25 mouse cellular contexts compared by ENCODE assay signal in genomic region chr9:53676921-53677320, GRCm38 (mm10). TPM values are rescaled to one million over a fixed set of nuclear protein-coding genes. Genes with fewer than 3 reads are reported as not detected.
"Had no signal": no experiment of that assay in that cellular context is flagged by ENCODE, and none has a peak within 500 bp of the region (broad histone marks: within the 10 kb centered on the region; RNA-seq: fewer than 3 reads in every experiment).

No protein-coding gene starts in this region.

- H3K27ac ChIP-seq: heart, adult 2 months; heart, embryonic 13.5 days; heart, embryonic 15.5 days; hindbrain, embryonic 13.5 days; hindbrain, embryonic 15.5 days; hindbrain, postnatal 0 days; kidney, embryonic 15.5 days; kidney, postnatal 0 days; limb, embryonic 13.5 days; limb, embryonic 15.5 days; liver, embryonic 12.5 days; liver, embryonic 14.5 days had no signal

- DNase-seq: gastrocnemius, postnatal 14 days; gastrocnemius, postnatal 36 days; heart, adult 2 months; heart, postnatal 14 days; heart, postnatal 36 days; kidney, adult 11 months; kidney, adult 2 months; kidney, adult 9 months; kidney, postnatal 14 days; kidney, postnatal 36 days; layer of hippocampus, adult 9-11 months; layer of hippocampus, postnatal 36 days; left cerebral cortex, postnatal 4 days had no signal

- ATAC-seq: hindbrain, postnatal 0 days; intestine, embryonic 16.5 days; liver, embryonic 12.5 days had no signal

- H3K4me3 ChIP-seq: heart, adult 2 months; heart, embryonic 13.5 days; heart, embryonic 15.5 days; hindbrain, embryonic 13.5 days; hindbrain, embryonic 15.5 days; kidney, embryonic 15.5 days; limb, embryonic 13.5 days; limb, embryonic 15.5 days; liver, embryonic 12.5 days had no signal

RNA-seq across cellular contexts. Expression of gene Rab39, which starts 29.1 kb away (rescaled TPM):
- total RNA-seq: gastrocnemius, postnatal 14 days; gastrocnemius, postnatal 36 days had no signal
